Mouse (Mus musculus) c-Kit-positive CD71-positive TER-119-positive erythroid progenitor cells, embryonic 14.5 days (primary cell): ENCODE data around the gene Syt5.

ENCODE experiments used
- DNase-seq: peaks from one replicate; pipeline ENCODE4 v3.0.0-alpha.2; 2013; ENCODE audit warnings: low spot score

Syt5 gene

GRCm38 (mm10) chr7:4522292-4522691 is 25.0 kb downstream of the Syt5 start:
- no peak for DNase-seq

DNA sequence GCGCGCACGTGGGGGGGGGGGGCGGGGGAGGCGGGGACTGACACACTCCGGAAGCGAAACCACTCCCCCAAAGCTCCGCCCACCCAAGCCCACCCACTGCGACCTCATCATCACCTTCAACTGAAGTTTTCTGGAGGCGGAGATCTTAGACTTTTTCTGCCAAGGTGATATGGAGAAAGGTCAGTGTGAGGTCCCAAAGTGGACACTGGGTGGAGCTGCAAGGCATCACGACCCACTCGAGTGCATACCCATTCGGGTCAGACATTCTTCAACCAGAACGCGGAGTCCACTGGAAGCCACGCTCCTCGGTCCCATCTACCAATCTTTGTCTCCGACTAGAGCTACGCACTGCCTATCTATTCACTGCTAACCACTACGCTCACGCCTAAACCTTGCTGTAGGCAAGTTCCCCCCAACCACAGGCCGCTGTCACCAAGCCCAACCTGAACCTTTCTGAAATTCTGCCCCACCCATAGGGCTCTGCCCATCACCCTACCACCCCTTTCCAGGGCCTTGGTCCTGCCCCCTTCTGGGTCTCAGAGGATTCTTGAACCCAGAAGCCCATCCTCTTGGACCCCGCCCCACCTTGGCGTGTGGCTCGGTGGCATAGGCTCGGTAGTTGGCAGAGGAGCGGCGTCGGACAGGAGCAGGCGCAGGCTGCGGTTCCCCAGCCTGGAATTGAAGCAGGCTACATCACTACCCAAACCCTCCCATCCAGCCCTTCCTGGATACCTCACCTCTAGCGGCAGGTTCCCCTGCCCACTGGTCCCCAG is 25.9 kb downstream of the Syt5 start:
- no peak for DNase-seq

GRCm38 (mm10) chr7:4518487-4518886 is 28.9 kb downstream of the Syt5 start:
- DNase-seq = no peak

DNA sequence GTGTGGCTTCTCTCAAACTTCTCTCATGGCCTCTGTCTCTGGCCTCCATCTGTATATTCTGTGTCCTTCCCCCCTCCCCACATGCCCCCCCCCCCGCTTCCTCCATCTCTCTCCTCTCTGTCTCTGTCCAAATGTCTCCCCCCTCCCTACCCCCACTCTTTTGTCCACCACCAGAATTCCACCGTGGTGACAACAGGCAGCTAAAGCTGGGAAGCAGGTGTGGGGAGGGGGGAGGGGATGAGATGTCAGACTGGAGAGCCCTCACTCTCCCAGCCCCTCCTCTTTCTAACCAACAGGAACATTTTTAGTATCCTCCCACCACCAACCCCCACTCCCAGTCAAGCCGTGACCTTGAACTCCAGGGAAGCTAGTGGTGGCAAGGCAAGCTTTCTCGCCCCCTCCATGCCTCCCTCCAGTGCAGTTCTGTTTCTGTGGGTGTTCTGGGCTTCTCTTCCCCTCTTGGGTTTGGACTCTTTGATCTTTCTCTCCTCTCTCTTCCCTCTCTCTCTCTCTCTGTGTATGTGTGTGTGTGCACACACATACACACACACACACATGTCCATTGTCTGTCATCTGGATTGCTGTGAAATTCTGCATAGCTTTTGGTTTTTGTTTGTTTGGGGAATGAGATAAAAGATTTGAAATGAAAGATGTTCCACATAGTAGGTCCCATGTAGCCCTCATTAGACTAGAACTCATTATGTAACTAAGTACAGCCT is 30.9 kb downstream of the Syt5 start, which contains the start of gene Tnnt1:
Tnnt1 (minus strand) TSS at position 51 of the 719 bp plus-strand sequence.
- no peak for DNase-seq

DNA sequence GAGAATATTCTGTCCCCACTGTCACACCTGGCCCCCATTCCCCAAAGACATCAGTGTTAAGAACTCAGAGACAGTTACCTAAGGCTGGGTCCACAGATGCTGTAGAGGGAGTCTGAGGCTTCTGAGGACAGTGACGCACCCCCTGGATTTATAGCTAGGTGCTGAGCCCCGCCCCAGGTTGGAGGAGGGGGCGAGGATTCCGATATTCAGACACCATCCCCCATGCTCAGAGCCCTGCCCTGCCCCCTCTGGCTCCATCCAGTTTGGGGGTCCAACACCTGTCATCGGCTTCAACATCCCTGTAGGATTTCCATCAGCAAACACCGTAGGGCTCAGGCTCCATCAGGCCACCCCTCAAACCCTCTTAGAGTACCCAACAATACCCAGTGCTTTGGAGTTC is 31.5 kb downstream of the Syt5 start:
- no peak for DNase-seq

DNA sequence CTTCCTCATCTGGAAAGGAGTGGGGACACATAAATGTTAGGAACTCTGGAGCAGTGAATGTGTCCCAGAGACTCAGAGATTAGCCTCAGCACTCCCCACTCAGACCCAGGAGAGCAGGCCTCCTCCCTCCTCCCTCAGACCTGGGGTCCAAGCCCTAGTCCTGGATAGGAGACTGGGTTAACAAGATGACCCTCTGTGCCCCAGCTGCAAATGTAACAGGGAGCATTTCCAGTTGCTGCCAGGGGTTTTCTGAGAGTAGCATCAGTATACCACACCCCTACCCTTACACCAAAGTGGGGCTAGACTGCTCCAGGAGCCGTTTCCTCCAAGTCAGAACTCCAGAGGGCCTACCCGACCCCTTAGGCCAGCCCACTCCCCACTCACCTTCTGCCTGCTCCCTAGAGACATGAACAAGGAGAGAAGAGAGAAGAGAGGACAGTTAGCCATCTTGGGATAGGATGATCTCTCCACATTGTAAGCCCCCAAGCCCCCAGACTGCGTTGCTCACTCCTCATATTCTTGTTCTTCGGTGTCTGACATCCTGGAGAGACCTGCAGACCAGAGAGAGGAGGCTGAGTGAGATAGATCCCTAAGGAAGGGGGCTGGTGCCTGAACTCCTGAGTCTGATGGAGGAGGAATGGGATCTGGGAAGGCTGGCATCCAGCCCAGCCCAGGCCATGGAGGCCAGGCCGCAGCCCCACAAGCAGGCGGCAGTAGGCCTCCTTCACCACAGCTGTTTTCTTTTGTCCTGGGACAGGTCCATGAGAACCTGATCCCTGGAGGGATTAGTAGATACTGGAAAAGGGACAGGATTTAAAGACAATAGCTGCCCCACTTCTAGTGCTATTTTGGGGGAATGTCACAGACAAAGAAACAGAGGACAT is 33.3 kb downstream of the Syt5 start:
- DNase-seq = no peak

DNA sequence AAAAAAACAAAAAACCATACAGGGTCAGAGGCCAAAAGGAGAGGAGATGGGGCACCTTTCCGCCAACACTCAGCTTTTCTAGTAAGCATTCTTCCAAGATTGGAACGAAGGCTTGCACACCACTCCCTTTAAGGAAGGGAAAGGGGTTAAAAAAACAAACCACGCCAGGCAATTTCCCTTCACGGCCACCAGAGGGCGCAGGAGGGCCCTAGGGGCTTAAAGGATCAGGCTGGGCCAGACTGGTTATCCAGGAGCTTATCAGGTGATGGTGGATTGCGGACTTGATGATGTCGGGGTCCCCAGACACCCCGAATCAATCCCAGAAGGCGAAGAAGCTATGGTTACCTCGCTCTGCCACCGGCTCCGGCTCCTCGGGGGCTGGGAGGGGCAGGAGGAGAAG is 34.1 kb downstream of the Syt5 start:
- DNase-seq = peak; percentile 63

GRCm38 (mm10) chr7:4511489-4512224 is 35.7 kb downstream of the Syt5 start:
- no peak for DNase-seq

DNA sequence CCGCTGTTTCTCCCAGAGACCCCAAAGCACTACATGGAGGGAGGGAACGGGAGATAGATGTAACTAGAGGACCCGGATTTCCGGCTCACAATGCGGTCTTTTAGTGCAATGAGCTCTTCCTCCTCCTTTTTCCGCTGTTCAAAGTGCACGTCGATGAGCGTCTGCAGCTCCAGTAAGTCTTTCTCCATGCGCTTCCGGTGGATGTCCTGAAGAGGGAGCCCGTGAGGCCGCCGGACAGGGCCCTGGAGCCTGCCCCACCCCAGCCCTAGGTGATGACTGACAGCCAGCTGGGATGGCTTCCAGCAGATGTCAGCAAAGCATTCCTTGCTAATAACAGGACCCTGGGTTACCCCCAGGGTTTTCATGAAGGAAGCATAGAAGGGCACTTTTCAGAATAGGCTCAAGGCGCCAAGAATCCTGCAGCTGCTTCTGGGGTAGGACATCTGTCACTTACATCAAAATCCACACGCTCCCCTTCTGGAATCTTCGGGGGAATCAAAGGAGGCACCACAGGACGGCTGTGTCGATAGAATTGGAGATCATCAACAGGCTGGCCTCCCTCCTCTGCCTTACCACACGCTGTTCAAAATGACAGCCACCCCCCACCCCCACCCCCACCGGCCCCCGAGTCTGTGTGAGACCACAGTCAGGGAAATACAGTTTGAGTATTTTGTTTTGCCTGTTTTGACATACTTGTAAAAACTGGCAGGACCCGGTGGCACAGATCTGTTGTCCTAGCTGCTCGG is 37.3 kb downstream of the Syt5 start:
- DNase-seq = peak; percentile 70

GRCm38 (mm10) chr7:4508739-4509116 is 38.6 kb downstream of the Syt5 start:
- DNase-seq = no peak

- DNase-seq = no peak
Measured at GRCm38 (mm10) chr7:4508062-4508738, 39.1 kb downstream of the Syt5 start.

DNA sequence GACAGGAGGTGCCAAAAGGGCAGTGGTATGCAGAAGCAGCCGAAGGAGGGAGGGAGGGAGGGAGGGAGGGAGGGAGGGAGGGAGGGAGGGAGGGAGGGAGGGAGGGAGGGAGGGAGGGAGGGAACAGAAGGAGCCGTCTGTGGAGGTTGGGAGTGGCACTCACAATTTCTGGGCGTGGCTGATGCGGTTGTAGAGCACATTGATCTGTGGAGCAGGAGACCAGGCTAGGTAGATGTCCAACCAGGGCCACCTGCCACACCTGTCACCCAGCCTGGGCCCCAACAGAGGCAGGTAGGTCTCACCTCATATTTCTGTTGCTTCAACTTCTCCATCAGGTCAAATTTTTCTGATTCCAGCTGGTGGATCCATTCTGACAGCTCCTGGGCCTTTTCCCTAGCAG is 40.1 kb downstream of the Syt5 start:
- no peak for DNase-seq

DNA sequence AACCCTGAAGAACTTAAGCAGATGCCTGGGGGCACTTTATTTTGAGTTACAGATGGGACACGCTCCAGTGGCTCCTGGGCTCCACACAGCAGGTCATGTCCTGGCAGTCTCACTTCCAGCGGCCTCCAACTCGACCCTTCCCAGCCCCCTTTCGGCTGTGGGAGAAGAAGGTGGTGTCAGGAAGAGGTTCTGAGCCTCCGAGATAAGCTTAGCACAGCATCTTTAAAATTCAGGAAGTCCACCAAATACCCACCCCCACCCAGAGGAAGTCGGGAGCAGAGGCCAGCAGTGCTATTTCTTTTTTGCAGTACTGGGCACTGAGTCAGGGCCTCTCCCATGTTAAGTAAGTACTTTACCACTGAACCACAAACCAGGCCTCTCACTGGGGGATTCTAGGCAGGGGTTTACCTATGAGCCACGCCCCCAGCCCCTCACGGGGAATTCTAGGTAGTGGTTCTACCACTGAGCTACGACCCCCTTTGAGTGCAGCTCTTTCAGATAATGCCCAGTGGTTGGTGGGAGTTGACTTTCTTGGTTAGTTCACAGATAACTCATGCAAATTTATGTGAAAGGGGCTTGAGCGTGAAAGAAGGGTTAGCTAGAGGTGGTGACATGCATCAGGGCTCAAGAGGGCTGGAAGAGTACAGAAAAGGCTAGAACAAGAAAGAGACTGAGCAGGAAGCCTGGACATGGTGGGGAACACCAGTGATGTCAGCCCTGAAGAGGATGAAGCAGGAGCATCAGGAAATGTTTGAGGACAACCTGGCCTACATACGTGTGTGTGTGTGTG is 42.5 kb downstream of the Syt5 start:
- no peak for DNase-seq

- no peak for DNase-seq
Measured at GRCm38 (mm10) chr7:4503858-4504257, 43.5 kb downstream of the Syt5 start.

GRCm38 (mm10) chr7:4503100-4503499 is 44.2 kb downstream of the Syt5 start:
- no peak for DNase-seq

DNA sequence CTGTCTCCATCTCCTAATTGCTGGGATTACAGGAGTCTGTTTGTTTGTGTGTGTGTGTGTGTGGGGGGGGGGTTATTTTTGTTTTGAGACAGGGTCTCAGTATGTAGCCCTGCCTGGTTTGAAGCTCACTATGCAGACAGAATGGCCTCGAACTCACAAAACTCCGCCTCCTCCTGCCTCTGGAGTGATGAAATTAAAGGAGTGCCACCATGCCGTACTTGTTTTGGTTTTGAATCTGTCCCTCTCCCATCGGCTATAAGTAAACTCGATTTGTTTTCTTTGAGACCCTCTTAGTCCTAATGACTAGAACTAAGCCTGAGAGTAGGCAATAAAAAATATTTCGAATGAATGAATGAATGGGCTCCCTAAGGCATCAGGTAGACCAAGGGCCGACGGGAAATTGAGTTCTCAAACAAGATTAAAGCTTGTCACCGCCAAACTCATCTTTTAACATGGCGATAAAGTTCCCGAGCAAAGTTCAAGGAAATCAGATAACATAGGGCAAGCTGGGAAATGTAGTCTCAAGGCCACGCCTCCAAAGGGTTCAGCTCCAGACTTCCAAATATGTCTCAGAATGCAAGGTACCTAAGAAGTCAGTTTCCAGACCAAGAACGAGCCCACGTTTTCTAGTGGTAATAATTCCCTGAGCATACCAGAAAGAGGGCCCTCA is 44.8 kb downstream of the Syt5 start:
- peak; percentile 78 for DNase-seq

GRCm38 (mm10) chr7:4501558-4502397 is 45.6 kb downstream of the Syt5 start, which contains the start of gene Ppp1r12c:
Gene Ppp1r12c, minus strand, starts transcription at chr7:4501680.
- DNase-seq = peak; percentile 89

DNA sequence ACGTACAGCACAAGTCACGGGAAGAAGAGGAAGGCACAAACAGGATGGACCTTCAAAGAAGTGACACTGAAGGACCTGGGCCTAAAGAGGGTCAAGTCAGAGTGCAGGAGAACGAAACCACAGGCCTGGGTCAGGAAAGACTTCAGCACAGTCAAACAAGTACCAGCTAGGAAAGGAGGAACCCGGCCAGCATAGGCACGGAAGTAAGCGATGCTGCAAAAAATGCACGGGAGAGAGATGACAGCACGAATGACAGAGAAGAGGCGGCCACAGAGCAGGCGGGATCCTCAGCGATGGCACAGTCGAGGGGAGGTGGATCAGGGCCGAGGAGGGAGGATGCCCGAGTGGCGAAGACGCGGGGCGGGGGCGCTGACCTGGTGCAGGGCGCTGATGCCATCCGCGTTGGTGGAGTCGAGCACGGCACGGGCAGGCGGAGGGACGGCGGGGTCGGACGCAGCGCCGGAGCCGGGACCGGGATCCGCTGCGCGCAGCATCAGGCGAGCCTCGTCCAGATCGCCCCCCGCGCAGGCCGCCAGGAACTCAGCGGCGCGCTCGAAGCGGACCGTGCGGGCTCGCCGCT is 46.4 kb downstream of the Syt5 start:
- DNase-seq = no peak
